Mouse (Mus musculus) liver, embryonic 14.5 days (tissue): ENCODE measurements around the gene Stmn1. TPM values are rescaled to one million over a fixed set of nuclear protein-coding genes. Genes with fewer than 3 reads are reported as not detected.

Source experiments
- ATAC-seq: fragments of 200-750 bp; cut with Nextera tagmentation; 2 replicates; pipeline ENCODE4 v1.8.0; 2017; ENCODE audit warnings: moderate number of reproducible peaks, mild to moderate bottlenecking, moderate library complexity; ENCODE audit not compliant: insufficient read depth
- DNase-seq, 3 experiments: peaks; one replicate each; pipeline ENCODE4 v3.0.0-alpha.2; 2012 to 2013; ENCODE audit warnings: low read depth in 3 of 3, low spot score in 3 of 3
- H3K27ac ChIP-seq: fragments of 300-500 bp; sonication (generic); 2 replicates; pipeline ENCODE4 v1.5.1; 2014; ENCODE audit warnings: moderate library complexity, mild to moderate bottlenecking, control low read depth, inconsistent platforms
- H3K27me3 ChIP-seq: fragments of 300-500 bp; sonication (generic); 2 replicates; pipeline ENCODE4 v1.6.1; 2014; ENCODE audit warnings: mild to moderate bottlenecking, low read length, moderate library complexity; ENCODE audit not compliant: control insufficient read depth, insufficient read depth
- H3K36me3 ChIP-seq: fragments of 300-500 bp; sonication (generic); replicated peaks from 2 replicates; pipeline ENCODE4 v1.6.1; 2014; ENCODE audit warnings: low read depth; ENCODE audit not compliant: control insufficient read depth, insufficient read depth
- H3K4me1 ChIP-seq, 2 experiments: fragments of 200-500 bp in 1 of 2; fragments of 300-500 bp in 1 of 2; sonication (generic) in 1 of 2; replicated peaks; 2 replicates each; pipeline ENCODE4 v1.6.1; 2012 to 2014; ENCODE audit warnings: antibody characterized with exemption in 1 of 2, inconsistent platforms in 1 of 2, low read length in 1 of 2; ENCODE audit not compliant: control insufficient read depth in 2 of 2, insufficient read depth in 2 of 2
- H3K4me2 ChIP-seq: fragments of 300-500 bp; sonication (generic); 2 replicates; pipeline ENCODE4 v1.6.1; 2014; ENCODE audit warnings: low read depth, mild to moderate bottlenecking, control low read depth, moderate library complexity
- H3K4me3 ChIP-seq, 2 experiments: fragments of 200-500 bp in 1 of 2; fragments of 300-500 bp in 1 of 2; sonication (generic) in 1 of 2; 2 replicates each; pipeline ENCODE4 v1.5.1; 2012 to 2014; ENCODE audit warnings: low read depth in 2 of 2, low read length in 2 of 2, mild to moderate bottlenecking in 2 of 2, control low read depth in 1 of 2, inconsistent platforms in 1 of 2, moderate library complexity in 1 of 2; ENCODE audit not compliant: insufficient read depth in 1 of 2
- H3K9ac ChIP-seq: fragments of 300-500 bp; sonication (generic); replicated peaks from 2 replicates; pipeline ENCODE4 v1.6.1; 2014; ENCODE audit warnings: mild to moderate bottlenecking, control low read depth, moderate library complexity
- H3K9me3 ChIP-seq: fragments of 300-500 bp; sonication (generic); 2 replicates; pipeline ENCODE4 v1.6.1; 2016; ENCODE audit warnings: low read length, mixed read lengths; ENCODE audit not compliant: control insufficient read depth
- CTCF ChIP-seq: IDR thresholded peaks from 2 replicates; pipeline ENCODE4 v1.5.1; 2016; ENCODE audit warnings: antibody characterized with exemption, low read depth, control low read depth
- EP300 ChIP-seq: IDR thresholded peaks from 2 replicates; pipeline ENCODE4 v1.6.1; 2016; ENCODE audit warnings: antibody characterized with exemption, low read depth
- WGBS: fragments of 180-500 bp; shearing (Covaris S2); extraction: QIAGEN DNeasy Blood & Tissue Kit; methylation state at CpG from one replicate; pipeline ENCODE4 v1.1.7; 2014; ENCODE audit not compliant: insufficient replicate concordance; 5-methylcytosine and 5-hydroxymethylcytosine counted together
- polyA plus RNA-seq, 2 experiments: library from polyadenylated mRNA; depleted of rRNA in 1 of 2; stranded (reverse) in 1 of 2; unstranded in 1 of 2; fragments of >200 nt; fragmentation: Nextera tagmentation in 1 of 2; extraction: Ambion mirVana in 1 of 2; gene quantifications; 2 replicates each; pipeline versions ENCODE4 v1.2.1 to v1.2.3; 2012 to 2014

Gene Stmn1
- polyA plus RNA-seq, 2 experiments = 104 to 404 TPM

GRCm38 (mm10) chr4:134449595-134450391 lies 18.3 kb upstream of the Stmn1 start:
- Histone ChIP-seq H3K27me3 (peaks cover 5% of the 10 kb centered on the region), H3K9ac (no peak overlapping the region), H3K9me3 (no peaks in the 10 kb centered on the region), H3K4me2 (no peak overlapping the region), H3K4me1 (no peaks in the 10 kb centered on the region), H3K36me3 (no peaks in the 10 kb centered on the region), H3K27ac (no peak overlapping the region), H3K4me3 (no peak overlapping the region)
- WGBS = 52% methylated on average over 13 of the region's 13 CpGs
- TF ChIP-seq EP300 = no peak
- TF ChIP-seq CTCF = no peak
- ATAC-seq = no peak
- no peak for DNase-seq

GRCm38 (mm10) chr4:134450392-134451195 lies 17.5 kb upstream of the Stmn1 start:
- DNase-seq = no peak
- Histone ChIP-seq H3K27ac (no peak overlapping the region), H3K9me3 (no peaks in the 10 kb centered on the region), H3K27me3 (peaks cover 5% of the 10 kb centered on the region), H3K4me1 (peaks cover 0 to 5% of the 10 kb centered on the region in 2 experiments; a peak in 2 of 4 replicates), H3K9ac (no peak overlapping the region), H3K4me3 (no peak overlapping the region), H3K4me2 (no peak overlapping the region; the same call in 1 of the 2 replicates), H3K36me3 (no peaks in the 10 kb centered on the region)
- WGBS = 34% methylated on average over 20 of the region's 20 CpGs
- ATAC-seq = no peak
- TF ChIP-seq EP300 (no peak), CTCF (no peak)

GRCm38 (mm10) chr4:134451484-134451883 lies 16.6 kb upstream of the Stmn1 start:
- Histone ChIP-seq H3K36me3 (no peaks in the 10 kb centered on the region), H3K27ac (no peak overlapping the region), H3K9me3 (no peaks in the 10 kb centered on the region), H3K27me3 (peaks cover 5% of the 10 kb centered on the region), H3K4me2 (no peak overlapping the region), H3K9ac (no peak overlapping the region), H3K4me3 (no peak overlapping the region), H3K4me1 (peaks cover 0 to 5% of the 10 kb centered on the region in 2 experiments; a peak in 2 of 4 replicates)
- TF ChIP-seq CTCF (no peak), EP300 (no peak)
- WGBS = 56% methylated on average over 9 of the region's 9 CpGs
- ATAC-seq (no peak), DNase-seq (no peak)

GRCm38 (mm10) chr4:134453619-134454400 lies 14.3 kb upstream of the Stmn1 start:
- H3K4me2 ChIP-seq = no peak overlapping the region
- 65% methylated on average over 34 of the region's 34 CpGs for WGBS
- H3K27ac ChIP-seq = no peak overlapping the region
- no peak for DNase-seq
- H3K36me3 ChIP-seq = no peaks in the 10 kb centered on the region
- H3K4me3 ChIP-seq = no peak overlapping the region
- H3K27me3 ChIP-seq = peaks cover 5% of the 10 kb centered on the region
- ATAC-seq = no peak
- H3K4me1 ChIP-seq = peaks cover 0 to 7% of the 10 kb centered on the region in 2 experiments; a peak in 2 of 4 replicates
- no peak overlapping the region for H3K9ac ChIP-seq
- no peak for TF ChIP-seq EP300
- no peak for TF ChIP-seq CTCF
- H3K9me3 ChIP-seq = no peaks in the 10 kb centered on the region
